Mouse (Mus musculus) olfactory bulb, adult 2 months (tissue): Measurements from ENCODE around the gene Prss36.

Source experiments
- CTCF ChIP-seq: fragments of 200-500 bp; IDR thresholded peaks from 2 replicates; pipeline ENCODE4 v1.5.1; 2012; ENCODE audit warnings: low read depth, mild to moderate bottlenecking, low read length, moderate library complexity; ENCODE audit not compliant: insufficient read depth
- POLR2A ChIP-seq: fragments of 200-500 bp; IDR thresholded peaks from 2 replicates; pipeline ENCODE4 v1.6.1; 2012; ENCODE audit warnings: mild to moderate bottlenecking, low read depth, low read length, moderate library complexity; ENCODE audit not compliant: insufficient read depth

- TF ChIP-seq CTCF, result no peak
- no peak for TF ChIP-seq POLR2A
Observed at GRCm38 (mm10) chr7:127922451-127923275, 23.9 kb downstream of the Prss36 start.
